Mouse (Mus musculus) cerebellum, postnatal 14 days (tissue): ENCODE measurements around the gene Glipr1l2.
"Not testable (repeated sequence)": the region's sequence is repeated elsewhere in the genome, so short reads cannot be mapped to it uniquely, and the experiment has no call there.

Source experiments
- DNase-seq, 2 experiments: peaks; one replicate each; pipeline ENCODE4 v3.0.0; 2021; ENCODE audit warnings: mixed read lengths in 2 of 2

The Glipr1l2 gene

GRCm38 (mm10) chr10:112083157-112083556, at the start of gene Glipr1l2:
Glipr1l2 (plus strand) TSS chr10:112083354.
- DNase-seq = no peak

GRCm38 (mm10) chr10:112043523-112043922, 39.6 kb upstream of the Glipr1l2 start:
- not testable (repeated sequence) for DNase-seq

GRCm38 (mm10) chr10:112044283-112044682, 38.9 kb upstream of the Glipr1l2 start:
- DNase-seq = not testable (repeated sequence)

GRCm38 (mm10) chr10:112051220-112051619, 31.9 kb upstream of the Glipr1l2 start:
- no peak for DNase-seq

- peak in 1 of 2 experiments; percentile 16 for DNase-seq
These were observed 31.2 kb upstream of the Glipr1l2 start for GRCm38 (mm10) chr10:112051956-112052355.

GRCm38 (mm10) chr10:112059702-112060582, 23.2 kb upstream of the Glipr1l2 start, which contains the start of gene Glipr1l1:
Glipr1l1 (plus strand) TSS chr10:112060189.
- peak; percentile 85 for DNase-seq

- not testable (repeated sequence) for DNase-seq
These were observed 22.6 kb upstream of the Glipr1l2 start for GRCm38 (mm10) chr10:112060583-112060934.

GRCm38 (mm10) chr10:112080044-112080443, 3.1 kb upstream of the Glipr1l2 start:
- DNase-seq = no peak

- DNase-seq = peak; percentile 68 to 73
These were observed 22.6 kb downstream of the Glipr1l2 start for GRCm38 (mm10) chr10:112105785-112106184.

- DNase-seq = no peak
These were observed 27.2 kb downstream of the Glipr1l2 start for GRCm38 (mm10) chr10:112110401-112110800.

- DNase-seq = not testable (repeated sequence)
These were observed 41.9 kb downstream of the Glipr1l2 start for GRCm38 (mm10) chr10:112125090-112125489.

- DNase-seq = peak in 1 of 2 experiments; percentile 2
These were observed 44.6 kb downstream of the Glipr1l2 start for GRCm38 (mm10) chr10:112127682-112128230.

- DNase-seq = no peak
These were observed 49.0 kb downstream of the Glipr1l2 start for GRCm38 (mm10) chr10:112132194-112132593.

- peak; percentile 58 to 65 for DNase-seq
These were observed 55.1 kb downstream of the Glipr1l2 start for GRCm38 (mm10) chr10:112138050-112138870.

GRCm38 (mm10) chr10:112138871-112139430, 55.8 kb downstream of the Glipr1l2 start:
- DNase-seq = no peak

GRCm38 (mm10) chr10:112139834-112140233, 56.7 kb downstream of the Glipr1l2 start:
- no peak for DNase-seq
